Mouse (Mus musculus) heart, embryonic 15.5 days (tissue): ENCODE measurements around the gene Aldh1l1. TPM values are rescaled to one million over a fixed set of nuclear protein-coding genes. Genes with fewer than 3 reads are reported as not detected.

Source experiments
- ATAC-seq: fragments of 200-750 bp; cut with Nextera tagmentation; replicated peaks from 2 replicates; pipeline ENCODE4 v1.8.0; 2017; ENCODE audit warnings: low read depth, moderate TSS enrichment; ENCODE audit not compliant: insufficient number of reproducible peaks, insufficient read depth, low FRiP score
- H3K27ac ChIP-seq: fragments of 300-500 bp; sonication (generic); 2 replicates; pipeline ENCODE4 v1.5.1; 2015; ENCODE audit warnings: mild to moderate bottlenecking, inconsistent platforms
- H3K27me3 ChIP-seq: fragments of 300-500 bp; sonication (generic); 2 replicates; pipeline ENCODE4 v1.6.1; 2015; ENCODE audit warnings: inconsistent platforms
- H3K36me3 ChIP-seq: fragments of 300-500 bp; sonication (generic); 2 replicates; pipeline ENCODE4 v1.6.1; 2015; ENCODE audit warnings: mild to moderate bottlenecking, inconsistent platforms
- H3K4me1 ChIP-seq: fragments of 300-500 bp; sonication (generic); replicated peaks from 2 replicates; pipeline ENCODE4 v1.6.1; 2015; ENCODE audit warnings: inconsistent platforms
- H3K4me2 ChIP-seq: fragments of 300-500 bp; sonication (generic); 2 replicates; pipeline ENCODE4 v1.6.1; 2015; ENCODE audit warnings: inconsistent platforms, mild to moderate bottlenecking, moderate library complexity
- H3K4me3 ChIP-seq: fragments of 300-500 bp; sonication (generic); 2 replicates; pipeline ENCODE4 v1.5.1; 2015; ENCODE audit warnings: mild to moderate bottlenecking, inconsistent platforms
- H3K9ac ChIP-seq: fragments of 300-500 bp; sonication (generic); 2 replicates; pipeline ENCODE4 v1.6.1; 2015; ENCODE audit warnings: mild to moderate bottlenecking, inconsistent platforms
- H3K9me3 ChIP-seq: fragments of 300-500 bp; sonication (generic); replicated peaks from 2 replicates; pipeline ENCODE4 v1.6.1; 2016; ENCODE audit warnings: inconsistent platforms
- WGBS: fragments of 180-500 bp; shearing (Covaris S2); methylation state at CpG from one replicate; pipeline ENCODE4 v1.1.7; 2015; ENCODE audit warnings: mixed read lengths; 5-methylcytosine and 5-hydroxymethylcytosine counted together
- polyA plus RNA-seq: library from polyadenylated mRNA; unstranded; fragments of >200 nt; fragmentation: Nextera tagmentation; extraction: Ambion mirVana; gene quantifications from 2 replicates; pipeline ENCODE4 v1.2.1, GENCODE M21; 2015

Gene Aldh1l1
- polyA plus RNA-seq, 1 experiment from 2014 or later = 1.8 TPM

- Histone ChIP-seq H3K4me1 (peaks cover 38% of the 10 kb centered on the region), H3K27ac (no peak overlapping the region), H3K9ac (no peak overlapping the region), H3K4me3 (no peak overlapping the region), H3K9me3 (no peaks in the 10 kb centered on the region), H3K4me2 (no peak overlapping the region), H3K27me3 (no peaks in the 10 kb centered on the region), H3K36me3 (no peaks in the 10 kb centered on the region)
- no peak for ATAC-seq
- WGBS = 12% methylated on average over 5 of the region's 5 CpGs
Measured at GRCm38 (mm10) chr6:90607196-90607595, 121.0 kb downstream of the Aldh1l1 start.

DNA sequence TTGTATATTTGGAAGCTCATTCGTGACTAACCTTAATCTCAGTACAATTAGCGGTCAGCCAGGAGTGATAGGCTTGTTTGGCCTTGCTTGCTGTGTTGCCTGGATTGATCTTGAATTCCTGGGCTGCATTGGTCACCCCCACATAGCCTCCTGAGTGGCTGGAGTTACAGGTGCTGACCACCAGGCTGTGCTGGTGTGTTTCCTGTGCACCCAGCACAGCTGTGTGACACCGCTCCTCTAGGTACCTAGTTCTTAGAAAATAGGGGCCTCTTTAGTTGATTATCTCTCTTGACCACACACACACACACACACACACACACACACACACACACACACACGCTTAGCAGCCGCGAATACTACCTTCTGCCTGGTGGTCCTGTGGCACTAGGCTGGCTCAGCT is 122.0 kb downstream of the Aldh1l1 start:
- Histone ChIP-seq H3K9ac (no peak overlapping the region), H3K4me2 (no peak overlapping the region), H3K27me3 (no peaks in the 10 kb centered on the region), H3K4me3 (no peak overlapping the region), H3K9me3 (no peaks in the 10 kb centered on the region), H3K27ac (no peak overlapping the region), H3K36me3 (no peaks in the 10 kb centered on the region), H3K4me1 (peaks cover 38% of the 10 kb centered on the region)
- no peak for ATAC-seq
- WGBS = 53% methylated on average over 6 of the region's 6 CpGs

GRCm38 (mm10) chr6:90610248-90610647 is 124.0 kb downstream of the Aldh1l1 start:
- H3K36me3 ChIP-seq = no peaks in the 10 kb centered on the region
- no peak overlapping the region for H3K27ac ChIP-seq
- H3K9me3 ChIP-seq = no peaks in the 10 kb centered on the region
- H3K4me3 ChIP-seq = no peak overlapping the region
- H3K27me3 ChIP-seq = no peaks in the 10 kb centered on the region
- WGBS = 88% methylated on average over 5 of the region's 5 CpGs
- H3K4me1 ChIP-seq = peaks cover 44% of the 10 kb centered on the region
- H3K4me2 ChIP-seq = no peak overlapping the region
- ATAC-seq = no peak
- no peak overlapping the region for H3K9ac ChIP-seq

DNA sequence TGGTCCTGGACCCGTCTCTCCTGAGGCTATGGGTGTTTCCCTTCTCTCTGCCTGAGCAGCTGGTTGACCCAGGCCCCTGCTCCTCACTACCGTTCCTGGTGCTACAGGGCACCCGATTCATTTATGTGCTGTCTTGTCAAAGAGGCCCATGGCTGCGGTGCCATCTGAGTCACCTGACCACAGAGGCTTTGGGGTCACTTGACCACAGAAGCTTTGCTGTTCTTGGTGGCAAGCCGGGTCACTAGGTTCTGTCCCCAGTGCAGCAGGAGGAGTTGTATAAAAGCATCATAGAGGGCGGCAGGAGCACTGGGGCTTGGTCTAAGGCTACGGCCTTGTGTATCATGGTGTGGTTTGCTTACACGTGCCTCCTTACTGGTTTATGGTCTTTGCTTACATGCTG is 127.0 kb downstream of the Aldh1l1 start:
- H3K27ac ChIP-seq = no peak overlapping the region
- no peak overlapping the region for H3K9ac ChIP-seq
- no peak overlapping the region for H3K4me2 ChIP-seq
- H3K27me3 ChIP-seq = no peaks in the 10 kb centered on the region
- H3K9me3 ChIP-seq = no peaks in the 10 kb centered on the region
- H3K36me3 ChIP-seq = no peaks in the 10 kb centered on the region
- WGBS = 86% methylated on average over 8 of the region's 8 CpGs
- H3K4me1 ChIP-seq = peaks cover 52% of the 10 kb centered on the region
- no peak overlapping the region for H3K4me3 ChIP-seq
- ATAC-seq = no peak

DNA sequence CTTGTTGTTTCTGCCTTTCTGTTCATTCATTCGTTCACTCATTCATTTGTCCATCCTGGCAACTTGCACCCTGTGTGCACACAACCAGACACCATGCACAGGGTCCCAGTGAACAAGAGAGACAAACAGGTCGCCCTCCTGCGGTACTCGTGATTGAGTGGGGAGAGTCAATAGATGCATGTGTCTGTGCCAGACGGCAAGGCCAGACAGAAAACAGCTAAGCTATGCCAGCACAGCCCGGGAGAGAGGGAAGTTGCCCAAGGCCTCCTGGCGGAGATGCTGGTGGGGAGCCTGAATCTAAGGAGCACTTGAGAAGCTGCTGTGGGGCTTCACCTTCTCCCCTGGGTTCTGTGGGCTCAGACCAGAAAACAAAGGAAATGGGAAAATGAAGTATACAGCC is 129.1 kb downstream of the Aldh1l1 start:
- no peak overlapping the region for H3K4me2 ChIP-seq
- H3K9me3 ChIP-seq = no peaks in the 10 kb centered on the region
- WGBS = 59% methylated on average over 7 of the region's 7 CpGs
- ATAC-seq = no peak
- no peaks in the 10 kb centered on the region for H3K36me3 ChIP-seq
- H3K4me3 ChIP-seq = no peak overlapping the region
- peaks cover 56% of the 10 kb centered on the region for H3K4me1 ChIP-seq
- H3K27ac ChIP-seq = peak overlapping the region; percentile 87
- H3K9ac ChIP-seq = no peak overlapping the region
- H3K27me3 ChIP-seq = no peaks in the 10 kb centered on the region

DNA sequence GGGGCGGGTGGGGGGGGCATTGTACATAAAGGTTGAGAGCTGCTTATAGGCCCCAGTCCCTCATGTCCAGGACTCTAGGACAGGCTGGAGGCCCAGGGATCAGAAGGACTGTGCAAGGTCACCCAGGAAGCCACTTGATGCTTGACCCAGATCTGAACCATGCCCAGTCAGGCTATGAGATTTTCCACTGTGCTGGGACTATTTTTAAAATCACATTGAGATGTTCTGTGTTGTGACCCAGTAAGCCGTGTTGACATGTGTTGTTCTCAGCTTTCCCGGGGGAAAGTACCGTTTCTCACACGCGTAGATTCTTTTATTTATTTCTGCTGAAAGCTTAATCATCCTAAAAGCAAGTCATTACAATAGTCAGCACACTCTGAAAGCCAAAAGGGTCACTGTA is 129.8 kb downstream of the Aldh1l1 start:
- Histone ChIP-seq H3K4me2 (no peak overlapping the region), H3K36me3 (no peaks in the 10 kb centered on the region), H3K27ac (peak overlapping the region; percentile 87), H3K4me1 (peaks cover 61% of the 10 kb centered on the region), H3K27me3 (no peaks in the 10 kb centered on the region), H3K9ac (no peak overlapping the region), H3K9me3 (no peaks in the 10 kb centered on the region), H3K4me3 (no peak overlapping the region)
- WGBS = 34% methylated on average over 6 of the region's 6 CpGs
- ATAC-seq = peak; percentile 74

DNA sequence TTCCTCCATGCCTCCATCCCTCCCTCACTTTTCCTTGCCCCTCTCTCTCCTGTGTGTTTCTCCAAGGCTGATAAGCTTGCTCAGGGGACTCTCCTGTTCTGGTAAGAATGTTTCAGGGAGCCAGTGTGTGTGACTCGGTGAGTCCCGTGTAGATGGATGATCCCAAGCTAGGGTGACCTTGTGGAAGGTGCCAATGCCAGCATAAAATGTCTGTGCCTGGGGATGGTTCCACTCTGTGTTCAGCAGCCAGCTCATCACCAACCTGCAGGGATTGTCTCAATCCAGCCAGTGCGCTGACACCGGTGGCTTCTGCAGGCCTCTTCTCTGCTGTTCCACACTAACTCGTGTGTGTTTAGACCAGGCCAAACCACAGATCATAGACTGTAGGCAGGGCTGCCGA is 130.3 kb downstream of the Aldh1l1 start:
- 67% methylated on average over 6 of the region's 6 CpGs for WGBS
- peak overlapping the region; percentile 87 for H3K27ac ChIP-seq
- peaks cover 66% of the 10 kb centered on the region for H3K4me1 ChIP-seq
- H3K4me3 ChIP-seq = no peak overlapping the region
- no peaks in the 10 kb centered on the region for H3K36me3 ChIP-seq
- H3K9ac ChIP-seq = no peak overlapping the region
- ATAC-seq = no peak; the same call in 1 of the 2 replicates
- H3K4me2 ChIP-seq = no peak overlapping the region
- no peaks in the 10 kb centered on the region for H3K9me3 ChIP-seq
- no peaks in the 10 kb centered on the region for H3K27me3 ChIP-seq

DNA sequence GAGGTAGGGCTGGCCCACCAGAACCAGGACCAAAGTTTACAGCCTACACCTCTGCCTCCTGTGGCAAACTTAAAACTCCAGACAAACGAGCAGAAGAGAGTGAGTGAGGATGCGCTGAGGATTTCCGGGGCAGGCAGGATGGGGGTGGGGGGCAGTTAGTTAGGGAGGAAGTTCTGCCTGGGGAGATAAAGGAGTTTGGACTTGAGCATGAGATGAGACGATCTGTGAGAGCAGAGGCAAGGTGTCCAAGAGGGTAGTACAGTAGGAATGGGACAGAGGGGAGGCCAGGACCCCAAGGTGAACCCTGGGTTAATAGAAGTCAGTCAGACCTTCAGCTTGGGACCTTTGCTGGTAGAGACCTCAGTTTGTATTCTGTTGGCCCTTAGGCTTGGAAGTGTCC is 132.0 kb downstream of the Aldh1l1 start:
- WGBS = 58% methylated on average over 4 of the region's 4 CpGs
- Histone ChIP-seq H3K4me3 (no peak overlapping the region), H3K36me3 (no peaks in the 10 kb centered on the region), H3K27me3 (no peaks in the 10 kb centered on the region), H3K4me1 (peaks cover 83% of the 10 kb centered on the region), H3K9me3 (no peaks in the 10 kb centered on the region), H3K9ac (no peak overlapping the region), H3K4me2 (no peak overlapping the region), H3K27ac (peak overlapping the region; percentile 48; the same call in 1 of the 2 replicates)
- no peak for ATAC-seq

DNA sequence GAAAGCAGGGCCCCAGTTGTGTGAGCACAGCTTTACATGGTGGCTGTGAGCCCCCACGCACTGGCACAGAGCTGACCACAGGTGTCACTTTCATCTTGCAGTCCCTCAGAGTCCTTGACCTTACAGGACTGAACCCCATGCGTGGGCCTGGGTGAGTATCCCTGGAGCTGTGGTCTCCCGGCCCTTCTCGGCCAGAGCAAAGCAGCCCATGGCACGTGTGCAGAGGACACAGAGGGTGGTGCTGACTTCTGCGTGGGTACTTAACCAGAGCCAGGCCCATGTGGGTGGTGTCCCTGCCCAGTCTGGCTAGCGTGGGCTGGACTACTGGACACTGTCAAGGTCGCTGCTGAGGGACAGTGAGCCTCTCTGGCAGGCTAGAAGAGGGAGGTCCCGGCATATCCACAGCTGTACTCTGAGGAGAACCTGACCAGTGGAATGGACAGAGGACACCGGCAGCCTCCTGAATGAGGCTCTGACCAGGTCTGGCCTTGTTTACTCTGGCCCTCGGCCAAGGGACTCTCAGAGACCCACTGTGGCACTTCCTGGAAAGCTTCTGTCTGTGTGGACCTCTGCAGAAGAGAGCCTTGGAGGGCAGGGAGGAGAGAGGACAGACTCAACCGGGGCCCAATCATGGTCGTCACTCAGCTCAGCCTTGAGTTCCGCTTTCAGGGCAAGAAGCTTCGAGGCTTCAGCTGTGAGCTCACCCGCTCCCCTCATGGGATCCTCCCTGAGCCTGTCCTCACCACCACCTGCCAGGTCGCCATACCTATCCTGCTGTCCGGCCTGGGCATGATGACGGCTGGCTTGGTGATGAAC is 132.8 kb downstream of the Aldh1l1 start:
- WGBS = 45% methylated on average over 19 of the region's 19 CpGs
- H3K27me3 ChIP-seq = no peaks in the 10 kb centered on the region
- peaks cover 87% of the 10 kb centered on the region for H3K4me1 ChIP-seq
- 0 out of 2 replicates have a peak overlapping the region, but pooled peaks have one; percentile 11 for H3K4me2 ChIP-seq
- ATAC-seq = no peak
- H3K4me3 ChIP-seq = no peak overlapping the region
- no peaks in the 10 kb centered on the region for H3K36me3 ChIP-seq
- H3K9ac ChIP-seq = no peak overlapping the region
- no peaks in the 10 kb centered on the region for H3K9me3 ChIP-seq
- peak overlapping the region; percentile 48 for H3K27ac ChIP-seq

- H3K9me3 ChIP-seq = no peaks in the 10 kb centered on the region
- peaks cover 83% of the 10 kb centered on the region for H3K4me1 ChIP-seq
- ATAC-seq = no peak
- H3K9ac ChIP-seq = no peak overlapping the region
- no peak overlapping the region for H3K4me2 ChIP-seq
- H3K27me3 ChIP-seq = no peaks in the 10 kb centered on the region
- no peak overlapping the region; the same call in 1 of the 2 replicates for H3K27ac ChIP-seq
- no peak overlapping the region for H3K4me3 ChIP-seq
- 76% methylated on average over 5 of the region's 5 CpGs for WGBS
- no peaks in the 10 kb centered on the region for H3K36me3 ChIP-seq
Measured at GRCm38 (mm10) chr6:90619936-90620335, 133.7 kb downstream of the Aldh1l1 start.

DNA sequence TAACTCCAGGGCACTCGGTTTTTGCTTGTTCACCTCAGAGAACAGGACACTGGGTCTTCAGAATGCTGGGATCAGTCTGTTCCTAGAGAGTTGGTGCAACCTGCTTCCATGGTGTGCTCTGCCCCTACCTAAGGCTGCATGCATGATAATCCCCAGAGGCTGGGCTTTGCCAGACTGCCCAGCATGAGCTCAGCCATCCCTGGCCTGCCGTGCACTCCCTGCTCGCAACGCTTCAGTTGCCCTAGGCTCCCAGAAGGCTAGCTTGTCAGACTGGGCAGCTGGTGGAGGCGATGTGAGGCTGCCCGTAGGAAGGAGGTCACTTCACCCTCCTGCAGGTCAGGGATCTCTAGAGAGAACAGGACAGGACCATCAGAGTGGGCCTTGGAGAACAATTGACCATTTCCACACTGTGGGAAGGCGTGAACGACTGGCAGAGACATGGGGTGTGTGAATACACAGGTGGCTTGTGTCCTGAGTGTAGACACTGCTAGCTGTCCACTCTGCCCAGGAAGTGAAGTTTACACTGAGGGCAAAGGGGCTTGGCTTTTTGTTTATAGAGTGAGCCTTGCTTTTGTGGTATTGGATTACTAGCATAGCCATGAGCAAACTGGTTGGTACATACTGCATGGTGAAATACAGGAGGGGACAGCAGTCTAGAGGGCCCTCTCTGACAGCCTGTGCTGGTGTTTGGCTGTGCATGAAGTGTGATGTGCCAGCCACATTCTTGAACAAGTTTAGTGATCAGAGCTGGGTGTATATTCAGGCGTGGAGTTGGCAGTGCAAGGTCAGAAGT is 134.8 kb downstream of the Aldh1l1 start:
- WGBS = 62% methylated on average over 9 of the region's 9 CpGs

More for the DNA sequence above, 134.8 kb downstream of the Aldh1l1 start:
- H3K4me1 ChIP-seq = peaks cover 77% of the 10 kb centered on the region
- no peaks in the 10 kb centered on the region for H3K36me3 ChIP-seq
- H3K4me3 ChIP-seq = no peak overlapping the region
- peak overlapping the region; percentile 38; the same call in 1 of the 2 replicates for H3K27ac ChIP-seq
- H3K4me2 ChIP-seq = no peak overlapping the region
- no peak for ATAC-seq
- no peaks in the 10 kb centered on the region for H3K27me3 ChIP-seq
- H3K9me3 ChIP-seq = no peaks in the 10 kb centered on the region
- H3K9ac ChIP-seq = 0 out of 2 replicates have a peak overlapping the region, but pooled peaks have one; percentile 4
